Mouse (Mus musculus) myocyte (in vitro differentiated cells): ENCODE data around the gene Mul1.

ENCODE experiments used
- E2F4 ChIP-seq: IDR thresholded peaks from one replicate; pipeline ENCODE4 v1.6.1; 2011; ENCODE audit warnings: mild to moderate bottlenecking, control low read depth, moderate library complexity; ENCODE audit not compliant: insufficient read depth
- MAX ChIP-seq: IDR thresholded peaks from one replicate; pipeline ENCODE4 v1.6.1; 2011; ENCODE audit warnings: low read depth, mild to moderate bottlenecking, control low read depth
- MYOD1 ChIP-seq, 3 experiments: IDR thresholded peaks; one replicate each; pipeline ENCODE4 v1.6.1; 2011; ENCODE audit warnings: control low read depth in 2 of 3, low read depth in 2 of 3, mild to moderate bottlenecking in 2 of 3, moderate library complexity in 1 of 3; ENCODE audit not compliant: insufficient read length in 2 of 3, control insufficient read depth in 1 of 3
- POLR2A ChIP-seq: IDR thresholded peaks from one replicate; pipeline ENCODE4 v1.6.1; 2011; ENCODE audit warnings: low read depth, mild to moderate bottlenecking, control low read depth, moderate library complexity; ENCODE audit not compliant: insufficient read length
- POLR2AphosphoS2 ChIP-seq: IDR thresholded peaks from one replicate; pipeline ENCODE4 v1.6.1; 2011; ENCODE audit warnings: low read depth, control low read depth; ENCODE audit not compliant: insufficient read length
- SRF ChIP-seq: IDR thresholded peaks from one replicate; pipeline ENCODE4 v1.6.1; 2011; ENCODE audit warnings: low read depth; ENCODE audit not compliant: control insufficient read depth, insufficient read length

- TF ChIP-seq POLR2A (no peak), MAX (no peak), SRF (no peak), POLR2AphosphoS2 (no peak), MYOD1 (IDR thresholded peaks at IDR 0.05; ENCODE audit: control insufficient read depth in 1 of 3, insufficient read length in 2 of 3, low read depth in 2 of 3) (no peak), E2F4 (no peak)
These were observed 29.5 kb downstream of the Mul1 start for GRCm38 (mm10) chr4:138463832-138464487.
